Mouse (Mus musculus) C2C12 (cell line): ENCODE results near the gene Ppp1r26.

Source experiments
- CEBPB ChIP-seq: IDR thresholded peaks from one replicate; pipeline ENCODE4 v1.6.1; 2011; ENCODE audit warnings: low read depth, mild to moderate bottlenecking, control low read depth, moderate library complexity
- CTCF ChIP-seq: IDR thresholded peaks from one replicate; pipeline ENCODE4 v1.5.1; 2011; ENCODE audit not compliant: control insufficient read depth, insufficient read depth, insufficient read length
- MAX ChIP-seq: IDR thresholded peaks from one replicate; pipeline ENCODE4 v1.6.1; 2011; ENCODE audit warnings: mild to moderate bottlenecking, control low read depth
- MYOG ChIP-seq: IDR thresholded peaks from one replicate; pipeline ENCODE4 v1.6.1; 2011; ENCODE audit not compliant: control insufficient read depth, insufficient read length; ENCODE audit errors: extremely low read depth

GRCm38 (mm10) chr2:28463919-28464318, 17.3 kb downstream of the Ppp1r26 start:
- TF ChIP-seq CTCF (peak; percentile 33), MAX (no peak), CEBPB (no peak), MYOG (no peak)
